Mouse (Mus musculus): ENCODE measurements at regions not wholly inside any gene's neighbourhood (a gene's known extent, or its start where the extent isn't known, plus 50 kb on each side); places are given as distances from the start of the nearest gene placed in this dataset.

GRCm38 (mm10) chr13:72097268-72097667, 133.7 kb upstream of the Irx1 start:
- Histone ChIP-seq H3K27me3 (ENCODE audit: control insufficient read depth, insufficient read depth, low read length) (no peaks in the 10 kb centered on the region), H3K27ac (replicated peaks) (no peak overlapping the region), H3K36me3 (ENCODE audit: control insufficient read depth, insufficient read depth, low read length) (no peaks in the 10 kb centered on the region), H3K9me3 (ENCODE audit: control insufficient read depth, low read length) (no peaks in the 10 kb centered on the region), H3K4me2 (replicated peaks; ENCODE audit: low read depth) (no peak overlapping the region), H3K9ac (ENCODE audit: low read length) (no peak overlapping the region), H3K4me1 (replicated peaks; ENCODE audit: control insufficient read depth, insufficient read depth) (no peaks in the 10 kb centered on the region), H3K4me3 (ENCODE audit: low read depth, low read length) (no peak overlapping the region)
- 37% methylated on average over 8 of the region's 8 CpGs for WGBS
- no peak for ATAC-seq (ENCODE audit: low FRiP score, low TSS enrichment)
- TF ChIP-seq EP300 (optimal IDR thresholded peaks at IDR 0.05) (no peak), CTCF (IDR thresholded peaks at IDR 0.05; ENCODE audit: low read depth) (no peak)
- no peak for DNase-seq (ENCODE audit: low spot score)

- TF ChIP-seq EP300 (optimal IDR thresholded peaks at IDR 0.05): no peak
- no peak for TF ChIP-seq CTCF (IDR thresholded peaks at IDR 0.05; ENCODE audit: low read depth)
- DNase-seq (ENCODE audit: low spot score) (no peak), ATAC-seq (ENCODE audit: low FRiP score, low TSS enrichment) (no peak)
- WGBS: 76% methylated on average over 11 of the region's 11 CpGs
- Histone ChIP-seq H3K4me3 (ENCODE audit: low read depth, low read length) (no peak overlapping the region), H3K36me3 (ENCODE audit: control insufficient read depth, insufficient read depth, low read length) (no peaks in the 10 kb centered on the region), H3K27me3 (ENCODE audit: control insufficient read depth, insufficient read depth, low read length) (no peaks in the 10 kb centered on the region), H3K9me3 (ENCODE audit: control insufficient read depth, low read length) (no peaks in the 10 kb centered on the region), H3K4me2 (replicated peaks; ENCODE audit: low read depth) (no peak overlapping the region), H3K27ac (replicated peaks) (no peak overlapping the region), H3K4me1 (replicated peaks; ENCODE audit: control insufficient read depth, insufficient read depth) (no peaks in the 10 kb centered on the region), H3K9ac (ENCODE audit: low read length) (no peak overlapping the region)
Measured at GRCm38 (mm10) chr13:72097811-72098210, 134.3 kb upstream of the Irx1 start.

GRCm38 (mm10) chr13:72100741-72101140, 137.2 kb upstream of the Irx1 start:
- no peak overlapping the region for H3K4me2 ChIP-seq (replicated peaks; ENCODE audit: low read depth)
- WGBS: 70% methylated on average over 5 of the region's 5 CpGs
- no peak for DNase-seq (ENCODE audit: low spot score)
- no peaks in the 10 kb centered on the region for H3K4me1 ChIP-seq (replicated peaks; ENCODE audit: control insufficient read depth, insufficient read depth)
- no peak overlapping the region for H3K27ac ChIP-seq (replicated peaks)
- no peaks in the 10 kb centered on the region for H3K36me3 ChIP-seq (ENCODE audit: control insufficient read depth, insufficient read depth, low read length)
- no peak for ATAC-seq (ENCODE audit: low FRiP score, low TSS enrichment)
- H3K9me3 ChIP-seq (ENCODE audit: control insufficient read depth, low read length): no peaks in the 10 kb centered on the region
- H3K27me3 ChIP-seq (ENCODE audit: control insufficient read depth, insufficient read depth, low read length): no peaks in the 10 kb centered on the region
- H3K4me3 ChIP-seq (ENCODE audit: low read depth, low read length): no peak overlapping the region
- TF ChIP-seq CTCF (IDR thresholded peaks at IDR 0.05; ENCODE audit: low read depth): no peak
- TF ChIP-seq EP300 (optimal IDR thresholded peaks at IDR 0.05): no peak
- H3K9ac ChIP-seq (ENCODE audit: low read length): no peak overlapping the region

- WGBS: 75% methylated on average over 1 of the region's 1 CpGs
- no peak overlapping the region for H3K4me3 ChIP-seq (ENCODE audit: low read depth, low read length)
Measured at GRCm38 (mm10) chr13:72108666-72109065, 145.1 kb upstream of the Irx1 start.

GRCm38 (mm10) chr13:72113942-72114341, 150.4 kb upstream of the Irx1 start:
- DNase-seq (ENCODE audit: low spot score): no peak
- Histone ChIP-seq H3K4me1 (replicated peaks; ENCODE audit: control insufficient read depth, insufficient read depth) (no peaks in the 10 kb centered on the region), H3K27ac (replicated peaks) (no peak overlapping the region), H3K36me3 (ENCODE audit: control insufficient read depth, insufficient read depth, low read length) (no peaks in the 10 kb centered on the region), H3K27me3 (ENCODE audit: control insufficient read depth, insufficient read depth, low read length) (no peaks in the 10 kb centered on the region), H3K4me2 (replicated peaks; ENCODE audit: low read depth) (no peak overlapping the region), H3K9ac (ENCODE audit: low read length) (no peak overlapping the region), H3K4me3 (ENCODE audit: low read depth, low read length) (no peak overlapping the region), H3K9me3 (ENCODE audit: control insufficient read depth, low read length) (no peaks in the 10 kb centered on the region)
- no peak for ATAC-seq (ENCODE audit: low FRiP score, low TSS enrichment)
- WGBS: 82% methylated on average over 4 of the region's 4 CpGs
- TF ChIP-seq EP300 (optimal IDR thresholded peaks at IDR 0.05): no peak
- no peak for TF ChIP-seq CTCF (IDR thresholded peaks at IDR 0.05; ENCODE audit: low read depth)

More at GRCm38 (mm10) chr13:72108666-72109065, 145.1 kb upstream of the Irx1 start:
- no peaks in the 10 kb centered on the region for H3K9me3 ChIP-seq (ENCODE audit: control insufficient read depth, low read length)
- ATAC-seq (ENCODE audit: low FRiP score, low TSS enrichment) (no peak), DNase-seq (ENCODE audit: low spot score) (no peak)
- no peaks in the 10 kb centered on the region for H3K27me3 ChIP-seq (ENCODE audit: control insufficient read depth, insufficient read depth, low read length)
- TF ChIP-seq CTCF (IDR thresholded peaks at IDR 0.05; ENCODE audit: low read depth): no peak
- TF ChIP-seq EP300 (optimal IDR thresholded peaks at IDR 0.05): no peak
- no peaks in the 10 kb centered on the region for H3K36me3 ChIP-seq (ENCODE audit: control insufficient read depth, insufficient read depth, low read length)
- no peak overlapping the region for H3K4me2 ChIP-seq (replicated peaks; ENCODE audit: low read depth)
- H3K9ac ChIP-seq (ENCODE audit: low read length): no peak overlapping the region
- no peaks in the 10 kb centered on the region for H3K4me1 ChIP-seq (replicated peaks; ENCODE audit: control insufficient read depth, insufficient read depth)
- no peak overlapping the region for H3K27ac ChIP-seq (replicated peaks)

GRCm38 (mm10) chr13:72114776-72115663, 151.5 kb upstream of the Irx1 start:
- DNase-seq (ENCODE audit: low spot score) (no peak), ATAC-seq (ENCODE audit: low FRiP score, low TSS enrichment) (no peak)
- Histone ChIP-seq H3K9ac (ENCODE audit: low read length) (no peak overlapping the region), H3K4me3 (ENCODE audit: low read depth, low read length) (no peak overlapping the region), H3K36me3 (ENCODE audit: control insufficient read depth, insufficient read depth, low read length) (no peaks in the 10 kb centered on the region), H3K27ac (replicated peaks) (no peak overlapping the region), H3K4me2 (replicated peaks; ENCODE audit: low read depth) (no peak overlapping the region), H3K4me1 (replicated peaks; ENCODE audit: control insufficient read depth, insufficient read depth) (no peaks in the 10 kb centered on the region), H3K9me3 (ENCODE audit: control insufficient read depth, low read length) (no peaks in the 10 kb centered on the region), H3K27me3 (ENCODE audit: control insufficient read depth, insufficient read depth, low read length) (no peaks in the 10 kb centered on the region)
- 55% methylated on average over 10 of the region's 10 CpGs for WGBS
- TF ChIP-seq CTCF (IDR thresholded peaks at IDR 0.05; ENCODE audit: low read depth) (no peak), EP300 (optimal IDR thresholded peaks at IDR 0.05) (no peak)

Data from stomach, postnatal 0 days (tissue).